Comparison of ENCODE assay signal across 10 mouse cellular contexts in genomic region chr11:101011641-101012040, GRCm38 (mm10). TPM values are rescaled to one million over a fixed set of nuclear protein-coding genes. Genes with fewer than 3 reads are reported as not detected.
DNase-seq lines count a peak whose midpoint lies in the region; ATAC-seq lines count a peak whose summit lies in the region.
"Had no signal": no experiment of that assay in that cellular context is flagged by ENCODE, and none has a peak within 500 bp of the region (broad histone marks: within the 10 kb centered on the region; RNA-seq: fewer than 3 reads in every experiment).

No protein-coding gene starts in this region.

- H3K9ac ChIP-seq in forebrain, embryonic 12.5 days = no peak overlapping the region
- H3K9ac ChIP-seq in forebrain, embryonic 11.5 days (ENCODE audit: low read length) = no peak overlapping the region
- H3K9ac ChIP-seq in liver, embryonic 11.5 days (ENCODE audit: low read depth, low read length) = peak overlapping the region; percentile 15; the same call in 1 of the 2 replicates
- H3K9ac ChIP-seq in hindbrain, embryonic 13.5 days = peak overlapping the region; percentile 93
- H3K9ac ChIP-seq in midbrain, embryonic 15.5 days = peak overlapping the region; percentile 79; the same call in 1 of the 2 replicates

- WGBS in forebrain, embryonic 12.5 days = 88% methylated on average over 6 of the region's 6 CpGs
- 86% methylated on average over 6 of the region's 6 CpGs for WGBS in forebrain, embryonic 11.5 days
- 74% methylated on average over 6 of the region's 6 CpGs for WGBS in liver, embryonic 11.5 days
- WGBS in hindbrain, embryonic 13.5 days = 79% methylated on average over 6 of the region's 6 CpGs
- 76% methylated on average over 6 of the region's 6 CpGs for WGBS in midbrain, embryonic 15.5 days

- H3K4me3 ChIP-seq in forebrain, embryonic 12.5 days (replicated peaks) = no peak overlapping the region
- H3K4me3 ChIP-seq in forebrain, embryonic 11.5 days (ENCODE audit: low read depth, low read length) = no peak overlapping the region
- no peak overlapping the region for H3K4me3 ChIP-seq in liver, embryonic 11.5 days (ENCODE audit: low read depth, low read length)
- H3K4me3 ChIP-seq in hindbrain, embryonic 13.5 days = peak overlapping the region; percentile 69
- peak overlapping the region; percentile 73 for H3K4me3 ChIP-seq in midbrain, embryonic 15.5 days

- H3K27ac ChIP-seq in forebrain, embryonic 12.5 days = no peak overlapping the region
- H3K27ac ChIP-seq in forebrain, embryonic 11.5 days (ENCODE audit: low read depth, low read length) = no peak overlapping the region
- no peak overlapping the region for H3K27ac ChIP-seq in liver, embryonic 11.5 days (ENCODE audit: low read depth, low read length)
- no peak overlapping the region for H3K27ac ChIP-seq in hindbrain, embryonic 13.5 days
- no peak overlapping the region for H3K27ac ChIP-seq in midbrain, embryonic 15.5 days

- no peak for DNase-seq in forebrain, embryonic 11.5 days (ENCODE audit: low spot score)
- DNase-seq in liver, embryonic 11.5 days (ENCODE audit: low spot score) = no peak
- DNase-seq in liver = no peak
- DNase-seq in adrenal gland, postnatal 14 days = no peak
- DNase-seq in right cerebral cortex, postnatal 25 days = no peak
- DNase-seq: kidney, adult 18-20 months; layer of hippocampus, adult 9-11 months had no signal

- peaks cover 25% of the 10 kb centered on the region for H3K36me3 ChIP-seq in forebrain, embryonic 12.5 days (replicated peaks)
- no peaks in the 10 kb centered on the region; the same call in 1 of the 2 replicates for H3K36me3 ChIP-seq in forebrain, embryonic 11.5 days (ENCODE audit: control insufficient read depth, insufficient read depth, low read length)
- peaks cover 20% of the 10 kb centered on the region for H3K36me3 ChIP-seq in liver, embryonic 11.5 days (ENCODE audit: control insufficient read depth, insufficient read depth, low read length)
- peaks cover 30% of the 10 kb centered on the region for H3K36me3 ChIP-seq in hindbrain, embryonic 13.5 days
- 0 out of 2 replicates have a peak, but pooled peaks cover 5% of the 10 kb centered on the region for H3K36me3 ChIP-seq in midbrain, embryonic 15.5 days (replicated peaks)

- no peaks in the 10 kb centered on the region for H3K27me3 ChIP-seq in forebrain, embryonic 12.5 days
- H3K27me3 ChIP-seq in forebrain, embryonic 11.5 days (ENCODE audit: control insufficient read depth, insufficient read depth, low read length) = no peaks in the 10 kb centered on the region
- H3K27me3 ChIP-seq in liver, embryonic 11.5 days (replicated peaks; ENCODE audit: control insufficient read depth, insufficient read depth, low read length) = no peaks in the 10 kb centered on the region
- H3K27me3 ChIP-seq in hindbrain, embryonic 13.5 days = no peaks in the 10 kb centered on the region
- 0 out of 2 replicates have a peak, but pooled peaks cover 2% of the 10 kb centered on the region for H3K27me3 ChIP-seq in midbrain, embryonic 15.5 days (replicated peaks)

- no peak for ATAC-seq in forebrain, embryonic 12.5 days (ENCODE audit: low FRiP score)
- no peak for ATAC-seq in forebrain, embryonic 11.5 days (replicated peaks; ENCODE audit: low FRiP score)
- ATAC-seq in liver, embryonic 11.5 days (replicated peaks; ENCODE audit: low FRiP score) = no peak
- ATAC-seq in hindbrain, embryonic 13.5 days (ENCODE audit: low FRiP score) = no peak
- no peak for ATAC-seq in midbrain, embryonic 15.5 days (replicated peaks)

- peaks cover 19% of the 10 kb centered on the region for H3K4me1 ChIP-seq in forebrain, embryonic 12.5 days
- peaks cover 3% of the 10 kb centered on the region; the same call in 1 of the 2 replicates for H3K4me1 ChIP-seq in forebrain, embryonic 11.5 days (replicated peaks; ENCODE audit: control insufficient read depth, insufficient read depth, low read length)
- peaks cover 17% of the 10 kb centered on the region for H3K4me1 ChIP-seq in liver, embryonic 11.5 days (replicated peaks; ENCODE audit: control insufficient read depth, insufficient read depth, low read length)
- peaks cover 40% of the 10 kb centered on the region for H3K4me1 ChIP-seq in hindbrain, embryonic 13.5 days (replicated peaks)
- H3K4me1 ChIP-seq in midbrain, embryonic 15.5 days = peaks cover 44% of the 10 kb centered on the region

- no peaks in the 10 kb centered on the region for H3K9me3 ChIP-seq in forebrain, embryonic 12.5 days
- no peaks in the 10 kb centered on the region for H3K9me3 ChIP-seq in forebrain, embryonic 11.5 days (ENCODE audit: control insufficient read depth, low read length)
- no peaks in the 10 kb centered on the region for H3K9me3 ChIP-seq in liver, embryonic 11.5 days (ENCODE audit: control insufficient read depth, low read length)
- no peaks in the 10 kb centered on the region for H3K9me3 ChIP-seq in hindbrain, embryonic 13.5 days
- H3K9me3 ChIP-seq in midbrain, embryonic 15.5 days = no peaks in the 10 kb centered on the region

- H3K4me2 ChIP-seq in forebrain, embryonic 12.5 days = peak overlapping the region; percentile 66
- no peak overlapping the region for H3K4me2 ChIP-seq in forebrain, embryonic 11.5 days (ENCODE audit: low read depth, low read length, severe bottlenecking)
- peak overlapping the region; percentile 78 for H3K4me2 ChIP-seq in liver, embryonic 11.5 days
- H3K4me2 ChIP-seq in hindbrain, embryonic 13.5 days = peak overlapping the region; percentile 60
- H3K4me2 ChIP-seq in midbrain, embryonic 15.5 days = peak overlapping the region; percentile 72

RNA-seq across cellular contexts. Expression of gene Atp6v0a1, which starts 2.4 kb away (rescaled TPM):
- 48.9 and 54.9 TPM in 2 replicates for polyA plus RNA-seq in forebrain, embryonic 12.5 days (2016; fragmentation: Nextera tagmentation; extraction: Ambion mirVana)
- 44.7 and 47.0 TPM in 2 replicates for polyA plus RNA-seq in forebrain, embryonic 11.5 days (2014; fragmentation: Nextera tagmentation; extraction: Ambion mirVana)
- polyA plus RNA-seq in liver, embryonic 11.5 days (2014; fragmentation: Nextera tagmentation; extraction: Ambion mirVana) = 55.4 and 60.0 TPM in 2 replicates
- 108 and 110 TPM in 2 replicates for polyA plus RNA-seq in hindbrain, embryonic 13.5 days (2015; fragmentation: Nextera tagmentation; extraction: Ambion mirVana)
- polyA plus RNA-seq in midbrain, embryonic 15.5 days (2015; fragmentation: Nextera tagmentation; extraction: Ambion mirVana) = 136 and 148 TPM in 2 replicates
- total RNA-seq in adrenal gland, postnatal 14 days (2021) = 91.3 and 111 TPM in 2 replicates

RNA-seq across cellular contexts. Expression of gene Cavin1, which starts 41.0 kb away (rescaled TPM):
- polyA plus RNA-seq in forebrain, embryonic 12.5 days (2016; fragmentation: Nextera tagmentation; extraction: Ambion mirVana) = 29.9 and 35.6 TPM in 2 replicates
- 11.8 and 14.2 TPM in 2 replicates for polyA plus RNA-seq in forebrain, embryonic 11.5 days (2014; fragmentation: Nextera tagmentation; extraction: Ambion mirVana)
- 22.6 and 23.3 TPM in 2 replicates for polyA plus RNA-seq in liver, embryonic 11.5 days (2014; fragmentation: Nextera tagmentation; extraction: Ambion mirVana)
- polyA plus RNA-seq in hindbrain, embryonic 13.5 days (2015; fragmentation: Nextera tagmentation; extraction: Ambion mirVana) = 42.0 and 43.9 TPM in 2 replicates
- polyA plus RNA-seq in midbrain, embryonic 15.5 days (2015; fragmentation: Nextera tagmentation; extraction: Ambion mirVana) = 47.9 and 50.8 TPM in 2 replicates
- 290 and 306 TPM in 2 replicates for total RNA-seq in adrenal gland, postnatal 14 days (2021)

RNA-seq across cellular contexts. Expression of gene Naglu, which starts 58.2 kb away (rescaled TPM):
- polyA plus RNA-seq in forebrain, embryonic 12.5 days (2016; fragmentation: Nextera tagmentation; extraction: Ambion mirVana) = 7.8 and 8.7 TPM in 2 replicates
- 6.9 and 7.8 TPM in 2 replicates for polyA plus RNA-seq in forebrain, embryonic 11.5 days (2014; fragmentation: Nextera tagmentation; extraction: Ambion mirVana)
- 7.7 and 8.0 TPM in 2 replicates for polyA plus RNA-seq in liver, embryonic 11.5 days (2014; fragmentation: Nextera tagmentation; extraction: Ambion mirVana)
- polyA plus RNA-seq in hindbrain, embryonic 13.5 days (2015; fragmentation: Nextera tagmentation; extraction: Ambion mirVana) = 10.7 and 11.3 TPM in 2 replicates
- polyA plus RNA-seq in midbrain, embryonic 15.5 days (2015; fragmentation: Nextera tagmentation; extraction: Ambion mirVana) = 13.7 and 15.5 TPM in 2 replicates
- total RNA-seq in adrenal gland, postnatal 14 days (2021) = 29.6 and 30.8 TPM in 2 replicates

Comparison
In these comparisons a context has a peak if more than half of its experiments do, and no peak if none do; other contexts are left out.
1. H3K4me3 ChIP-seq: peak in hindbrain, embryonic 13.5 days (single experiment) and midbrain, embryonic 15.5 days (single experiment); none in forebrain, embryonic 12.5 days (single experiment), forebrain, embryonic 11.5 days (single experiment) and liver, embryonic 11.5 days (single experiment).
2. H3K9ac ChIP-seq: peak in liver, embryonic 11.5 days (single experiment), hindbrain, embryonic 13.5 days (single experiment) and midbrain, embryonic 15.5 days (single experiment); none in forebrain, embryonic 12.5 days (single experiment) and forebrain, embryonic 11.5 days (single experiment).